Comparison of ENCODE assay signal across 23 mouse cellular contexts in genomic region chr17:56666384-56666783, GRCm38 (mm10). TPM values are rescaled to one million over a fixed set of nuclear protein-coding genes. Genes with fewer than 3 reads are reported as not detected.
"Had no signal": no experiment of that assay in that cellular context is flagged by ENCODE, and none has a peak within 500 bp of the region (broad histone marks: within the 10 kb centered on the region; RNA-seq: fewer than 3 reads in every experiment).

No protein-coding gene starts in this region.

- H3K9me3 ChIP-seq: heart, embryonic 13.5 days; heart, embryonic 15.5 days; hindbrain, embryonic 13.5 days; hindbrain, embryonic 15.5 days; limb, embryonic 13.5 days; limb, embryonic 15.5 days had no signal

- DNase-seq: gastrocnemius, postnatal 14 days; gastrocnemius, postnatal 36 days; heart, adult 11 months; heart, adult 2 months; kidney, adult 11 months; kidney, adult 2 months; kidney, adult 9 months; kidney, postnatal 25 days; layer of hippocampus, adult 9-11 months; layer of hippocampus, postnatal 36 days; left cerebral cortex, postnatal 4 days had no signal

- H3K27me3 ChIP-seq: heart, embryonic 15.5 days had no signal

- H3K36me3 ChIP-seq: heart, embryonic 13.5 days; heart, embryonic 15.5 days; hindbrain, embryonic 13.5 days; hindbrain, embryonic 15.5 days; limb, embryonic 13.5 days; limb, embryonic 15.5 days had no signal

- ATAC-seq: hindbrain, postnatal 0 days; intestine, embryonic 16.5 days had no signal

- H3K4me3 ChIP-seq: heart, adult 2 months; heart, embryonic 13.5 days; heart, embryonic 15.5 days; hindbrain, embryonic 13.5 days; hindbrain, embryonic 15.5 days; limb, embryonic 13.5 days; limb, embryonic 15.5 days had no signal

- H3K4me2 ChIP-seq: heart, embryonic 11.5 days; heart, embryonic 13.5 days; heart, embryonic 15.5 days; hindbrain, embryonic 13.5 days; hindbrain, embryonic 15.5 days; limb, embryonic 13.5 days; limb, embryonic 15.5 days had no signal

- H3K9ac ChIP-seq: heart, embryonic 13.5 days; heart, embryonic 15.5 days; hindbrain, embryonic 13.5 days; hindbrain, embryonic 15.5 days; limb, embryonic 13.5 days; limb, embryonic 15.5 days had no signal

- H3K27ac ChIP-seq: heart, adult 2 months; heart, embryonic 13.5 days; heart, embryonic 15.5 days; hindbrain, embryonic 13.5 days; hindbrain, embryonic 15.5 days; hindbrain, postnatal 0 days; limb, embryonic 13.5 days; limb, embryonic 15.5 days had no signal

RNA-seq across cellular contexts. Expression of gene Catsperd, which starts 38.4 kb away (rescaled TPM):
- total RNA-seq: gastrocnemius, adult 8-10 months; gastrocnemius, postnatal 14 days; heart, adult 2 months; heart, postnatal 25 days; hematopoietic stem cell, adult 5-6 weeks had no signal
